Mouse (Mus musculus) myocyte (in vitro differentiated cells): Measurements from ENCODE around the gene Pnkd.

Experiments used
- CEBPB ChIP-seq: IDR thresholded peaks from 2 replicates; pipeline ENCODE4 v1.6.1; 2011; ENCODE audit warnings: mild to moderate bottlenecking, moderate library complexity; ENCODE audit not compliant: poor library complexity, insufficient read depth, severe bottlenecking
- E2F4 ChIP-seq: IDR thresholded peaks from one replicate; pipeline ENCODE4 v1.6.1; 2011; ENCODE audit warnings: mild to moderate bottlenecking, control low read depth, moderate library complexity; ENCODE audit not compliant: insufficient read depth
- MAX ChIP-seq: IDR thresholded peaks from one replicate; pipeline ENCODE4 v1.6.1; 2011; ENCODE audit warnings: low read depth, mild to moderate bottlenecking, control low read depth
- MYOD1 ChIP-seq, 3 experiments: IDR thresholded peaks; one replicate each; pipeline ENCODE4 v1.6.1; 2011; ENCODE audit warnings: control low read depth in 2 of 3, low read depth in 2 of 3, mild to moderate bottlenecking in 2 of 3, moderate library complexity in 1 of 3; ENCODE audit not compliant: insufficient read length in 2 of 3, control insufficient read depth in 1 of 3
- MYOG ChIP-seq, 3 experiments: IDR thresholded peaks; one replicate each; pipeline ENCODE4 v1.6.1; 2011; ENCODE audit warnings: control low read depth in 2 of 3, low read depth in 2 of 3, mild to moderate bottlenecking in 2 of 3; ENCODE audit not compliant: insufficient read length in 2 of 3, control insufficient read depth in 1 of 3, insufficient read depth in 1 of 3
- POLR2A ChIP-seq: IDR thresholded peaks from one replicate; pipeline ENCODE4 v1.6.1; 2011; ENCODE audit warnings: low read depth, mild to moderate bottlenecking, control low read depth, moderate library complexity; ENCODE audit not compliant: insufficient read length
- POLR2AphosphoS2 ChIP-seq: IDR thresholded peaks from one replicate; pipeline ENCODE4 v1.6.1; 2011; ENCODE audit warnings: low read depth, control low read depth; ENCODE audit not compliant: insufficient read length
- TCF12 ChIP-seq: IDR thresholded peaks from one replicate; pipeline ENCODE4 v1.6.1; 2011; ENCODE audit warnings: mild to moderate bottlenecking, control low read depth; ENCODE audit not compliant: poor library complexity, insufficient read depth, severe bottlenecking
- TCF3 ChIP-seq: IDR thresholded peaks from one replicate; pipeline ENCODE4 v1.6.1; 2011; ENCODE audit warnings: low read depth, control low read depth; ENCODE audit not compliant: insufficient read length
- USF1 ChIP-seq: IDR thresholded peaks from one replicate; pipeline ENCODE4 v1.6.1; 2011; ENCODE audit warnings: low read depth, mild to moderate bottlenecking, control low read depth, moderate library complexity

DNA sequence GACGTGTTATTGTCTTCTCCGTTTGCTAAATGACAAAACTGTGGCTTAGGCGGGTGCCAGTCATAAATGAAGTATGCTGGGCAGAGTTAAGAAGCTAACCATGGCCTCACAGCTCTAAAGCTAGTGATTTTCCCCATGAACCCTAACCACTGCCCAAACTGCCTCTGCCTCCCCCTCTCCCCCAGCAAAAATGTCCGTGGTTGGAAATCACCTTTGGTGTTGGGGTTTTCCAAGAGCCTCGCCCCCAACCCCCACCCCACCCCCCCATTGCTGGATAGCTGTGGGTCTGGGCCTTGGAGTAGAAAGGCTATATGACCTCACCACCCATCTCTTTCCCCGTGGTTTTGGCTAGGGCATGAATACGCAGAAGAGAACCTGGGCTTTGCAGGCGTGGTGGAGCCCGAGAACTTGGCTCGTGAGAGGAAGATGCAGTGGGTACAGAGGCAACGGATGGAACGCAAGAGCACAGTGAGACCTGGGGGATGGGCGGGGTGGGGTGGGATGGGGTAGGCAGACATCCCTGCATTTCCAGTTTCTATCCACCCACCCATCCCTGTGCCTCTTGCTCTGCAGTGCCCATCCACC, 66.5 kb downstream of the Pnkd start:
- TF ChIP-seq POLR2A (no peak), CEBPB (no peak), TCF12 (no peak), MYOG (IDR thresholded peaks at IDR 0.05; ENCODE audit: control insufficient read depth in 1 of 3, insufficient read depth in 1 of 3, insufficient read length in 2 of 3, low read depth in 2 of 3) (no peak), MYOD1 (IDR thresholded peaks at IDR 0.05; ENCODE audit: control insufficient read depth in 1 of 3, insufficient read length in 2 of 3, low read depth in 2 of 3) (no peak), USF1 (no peak), MAX (no peak), E2F4 (no peak), POLR2AphosphoS2 (no peak), TCF3 (no peak)
